Mouse (Mus musculus) limb, embryonic 13.5 days (tissue): ENCODE data around the gene Onecut1. TPM values are rescaled to one million over a fixed set of nuclear protein-coding genes. Genes with fewer than 3 reads are reported as not detected.

Experiments used
- ATAC-seq: fragments of 200-750 bp; cut with Nextera tagmentation; 2 replicates; pipeline ENCODE4 v1.8.0; 2017; ENCODE audit warnings: low read depth, moderate number of reproducible peaks, moderate TSS enrichment; ENCODE audit not compliant: low FRiP score
- H3K27ac ChIP-seq: fragments of 300-500 bp; sonication (generic); 2 replicates; pipeline ENCODE4 v1.5.1; 2015; ENCODE audit warnings: inconsistent platforms, mild to moderate bottlenecking, moderate library complexity
- H3K27me3 ChIP-seq: fragments of 300-500 bp; sonication (generic); 2 replicates; pipeline ENCODE4 v1.6.1; 2015; ENCODE audit warnings: mild to moderate bottlenecking, inconsistent platforms
- H3K36me3 ChIP-seq: fragments of 300-500 bp; sonication (generic); 2 replicates; pipeline ENCODE4 v1.6.1; 2015; ENCODE audit warnings: inconsistent platforms, mild to moderate bottlenecking, moderate library complexity
- H3K4me1 ChIP-seq: fragments of 300-500 bp; sonication (generic); 2 replicates; pipeline ENCODE4 v1.6.1; 2015; ENCODE audit warnings: inconsistent platforms
- H3K4me2 ChIP-seq: fragments of 300-500 bp; sonication (generic); replicated peaks from 2 replicates; pipeline ENCODE4 v1.6.1; 2015; ENCODE audit warnings: inconsistent platforms, mild to moderate bottlenecking, moderate library complexity
- H3K4me3 ChIP-seq: fragments of 300-500 bp; sonication (generic); 2 replicates; pipeline ENCODE4 v1.5.1; 2015; ENCODE audit warnings: moderate library complexity, mild to moderate bottlenecking, inconsistent platforms
- H3K9ac ChIP-seq: fragments of 300-500 bp; sonication (generic); 2 replicates; pipeline ENCODE4 v1.6.1; 2015; ENCODE audit warnings: mild to moderate bottlenecking, inconsistent platforms
- H3K9me3 ChIP-seq: fragments of 300-500 bp; sonication (generic); 2 replicates; pipeline ENCODE4 v1.6.1; 2016; ENCODE audit warnings: inconsistent platforms
- WGBS: fragments of 180-500 bp; shearing (Covaris S2); methylation state at CpG from one replicate; pipeline ENCODE4 v1.1.7; 2015; 5-methylcytosine and 5-hydroxymethylcytosine counted together
- polyA plus RNA-seq: library from polyadenylated mRNA; unstranded; fragments of >200 nt; fragmentation: Nextera tagmentation; extraction: Ambion mirVana; gene quantifications from 2 replicates; pipeline ENCODE4 v1.2.1, GENCODE M21; 2015

Onecut1 gene
- polyA plus RNA-seq, 1 experiment from 2014 or later: 0.04 TPM

DNA sequence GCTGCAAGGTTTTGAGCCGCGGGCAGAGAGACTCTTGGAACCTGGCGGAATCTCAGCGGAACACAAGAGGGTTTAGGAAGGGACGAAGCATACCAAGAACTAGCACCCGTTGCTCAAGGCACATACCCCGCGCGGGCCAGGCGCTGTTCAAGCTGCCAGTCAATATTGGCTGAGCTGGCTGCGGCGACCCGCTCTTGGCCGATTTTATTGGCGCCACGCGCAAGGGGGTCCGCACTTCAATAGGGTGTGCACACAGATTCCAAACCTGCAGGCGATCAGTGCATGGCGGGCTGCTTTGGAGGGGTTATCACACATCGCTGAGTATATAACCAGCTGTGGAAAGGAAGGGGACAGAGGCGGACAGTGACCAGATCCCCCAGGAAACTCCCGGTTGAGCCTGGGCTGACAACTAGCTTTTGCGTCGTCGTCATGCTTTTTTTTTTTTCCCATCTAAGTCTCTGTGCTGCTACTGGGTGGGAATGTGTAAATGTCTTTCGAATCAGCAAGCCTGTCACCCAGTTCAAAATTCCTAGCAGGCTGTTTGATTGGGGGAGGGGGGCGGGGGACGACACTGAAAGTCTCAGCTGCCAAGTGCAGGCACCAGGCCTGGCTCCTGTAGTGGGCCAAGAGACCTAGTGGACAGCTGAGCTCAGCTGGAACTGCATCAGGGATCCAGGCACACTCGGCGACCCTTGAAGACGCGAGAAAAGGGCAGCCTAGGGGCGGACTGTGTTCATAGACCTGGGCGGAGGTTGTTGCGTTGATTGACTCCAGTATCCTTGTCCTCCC is 2.1 kb downstream of the Onecut1 start:
- peak overlapping the region; percentile 51 for H3K4me3 ChIP-seq
- no peak for ATAC-seq

DNA sequence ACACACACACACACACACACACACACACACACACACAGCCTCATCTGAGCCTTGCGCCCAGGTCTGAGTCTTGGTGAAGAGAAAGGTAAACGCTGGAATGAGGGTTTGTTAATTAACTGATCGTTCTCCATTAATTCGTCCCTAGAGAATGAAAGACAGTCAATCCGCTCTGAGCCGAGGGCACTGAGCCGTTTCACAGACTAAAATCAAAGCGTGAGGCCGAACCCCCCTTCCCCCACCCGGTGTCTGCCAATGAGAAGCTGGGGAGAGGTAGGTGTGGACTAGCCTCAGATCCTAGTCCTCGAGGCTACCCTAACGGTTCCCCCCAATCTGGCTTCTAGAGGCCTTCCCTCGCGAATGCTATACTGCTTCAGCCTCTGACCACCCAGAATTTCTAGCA is 2.8 kb downstream of the Onecut1 start:
- no peak overlapping the region for H3K9ac ChIP-seq
- no peak for ATAC-seq
- 3% methylated on average over 14 of the region's 14 CpGs for WGBS

More for the DNA sequence above, 2.1 kb downstream of the Onecut1 start:
- peak overlapping the region; percentile 90 for H3K4me2 ChIP-seq
- H3K4me1 ChIP-seq: peaks cover 25% of the 10 kb centered on the region
- H3K9me3 ChIP-seq: no peaks in the 10 kb centered on the region
- WGBS: under 1% methylated on average over 36 of the region's 36 CpGs
- no peaks in the 10 kb centered on the region for H3K36me3 ChIP-seq
- no peak overlapping the region for H3K27ac ChIP-seq
- peaks cover 100% of the 10 kb centered on the region for H3K27me3 ChIP-seq
- H3K9ac ChIP-seq: no peak overlapping the region

DNA sequence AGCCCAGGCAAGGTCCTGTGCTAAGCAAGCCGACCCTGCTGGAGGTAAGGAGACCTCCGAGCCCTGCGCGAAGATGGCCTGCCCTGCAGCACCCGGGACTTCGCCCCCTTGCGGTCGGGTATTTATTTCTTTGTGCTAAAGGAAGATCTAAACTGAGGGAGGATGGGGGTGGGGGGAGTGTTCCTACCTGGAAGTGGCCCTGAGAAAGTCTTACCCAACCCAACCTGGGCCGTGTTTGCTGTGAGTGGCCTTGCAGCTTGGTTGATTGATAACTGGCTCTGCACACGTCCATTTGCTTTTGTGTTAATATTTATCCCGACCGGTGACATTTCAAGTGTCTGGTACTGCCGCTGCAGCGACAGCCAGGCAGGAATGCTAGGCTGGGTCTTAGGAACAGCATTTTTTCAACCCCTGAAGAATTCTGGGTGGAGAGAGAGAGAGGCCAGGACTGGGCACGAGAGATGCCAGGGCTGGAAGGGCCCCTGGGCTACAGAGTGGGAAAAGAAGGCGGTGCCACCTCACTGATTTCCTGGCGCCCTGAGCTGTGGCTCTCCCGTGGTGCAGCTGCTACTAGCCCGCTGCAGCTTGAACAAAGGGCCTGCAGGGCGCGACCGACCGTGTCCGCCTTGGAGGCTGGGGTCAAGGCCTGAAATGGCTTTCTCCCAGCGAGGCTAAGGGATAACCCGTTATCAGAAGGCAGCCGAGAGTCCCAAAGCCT is 5.0 kb downstream of the Onecut1 start:
- H3K27me3 ChIP-seq: peaks cover 97% of the 10 kb centered on the region
- no peak overlapping the region for H3K4me2 ChIP-seq
- ATAC-seq: no peak
- H3K27ac ChIP-seq: no peak overlapping the region
- no peaks in the 10 kb centered on the region for H3K36me3 ChIP-seq
- no peak overlapping the region for H3K9ac ChIP-seq
- WGBS: 10% methylated on average over 27 of the region's 27 CpGs
- no peaks in the 10 kb centered on the region for H3K9me3 ChIP-seq
- no peak overlapping the region for H3K4me3 ChIP-seq
- peaks cover 18% of the 10 kb centered on the region for H3K4me1 ChIP-seq

More for the DNA sequence above, 2.8 kb downstream of the Onecut1 start:
- H3K4me3 ChIP-seq: no peak overlapping the region
- H3K27me3 ChIP-seq: peaks cover 100% of the 10 kb centered on the region
- H3K4me1 ChIP-seq: peaks cover 25% of the 10 kb centered on the region
- no peak overlapping the region for H3K4me2 ChIP-seq
- H3K27ac ChIP-seq: no peak overlapping the region
- H3K36me3 ChIP-seq: no peaks in the 10 kb centered on the region
- H3K9me3 ChIP-seq: no peaks in the 10 kb centered on the region

DNA sequence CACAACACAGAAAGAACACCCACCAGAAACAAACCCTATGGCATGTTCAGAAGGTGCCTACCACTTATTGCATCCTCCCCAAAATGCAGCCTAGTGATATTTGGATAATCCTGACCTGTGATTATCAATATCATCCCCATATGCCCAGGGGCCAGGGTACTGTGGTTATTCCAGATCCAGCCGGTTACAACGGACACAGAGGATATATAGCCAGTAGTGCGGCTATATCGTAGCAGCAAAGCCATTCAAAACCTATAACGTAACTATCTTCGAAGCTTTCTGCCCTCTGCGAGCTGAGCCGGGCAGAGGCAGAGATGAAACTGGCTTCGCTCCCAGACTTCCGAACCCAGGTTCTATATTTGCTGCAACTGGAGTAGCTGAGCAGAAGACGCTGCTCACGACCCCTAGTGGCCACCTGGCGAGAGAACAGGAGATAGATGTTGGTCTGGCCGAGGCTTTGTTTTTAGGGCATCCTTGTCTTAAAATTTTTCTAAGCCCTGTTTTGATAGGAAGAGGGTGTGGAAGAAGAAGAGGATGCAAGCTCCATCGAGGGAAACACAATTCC is 6.0 kb downstream of the Onecut1 start:
- Histone ChIP-seq H3K4me2 (no peak overlapping the region), H3K27ac (no peak overlapping the region), H3K4me3 (no peak overlapping the region), H3K4me1 (peaks cover 11% of the 10 kb centered on the region), H3K36me3 (no peaks in the 10 kb centered on the region), H3K9ac (no peak overlapping the region), H3K27me3 (peaks cover 93% of the 10 kb centered on the region), H3K9me3 (no peaks in the 10 kb centered on the region)
- no peak for ATAC-seq
- 8% methylated on average over 15 of the region's 15 CpGs for whole genome bisulfite sequencing

DNA sequence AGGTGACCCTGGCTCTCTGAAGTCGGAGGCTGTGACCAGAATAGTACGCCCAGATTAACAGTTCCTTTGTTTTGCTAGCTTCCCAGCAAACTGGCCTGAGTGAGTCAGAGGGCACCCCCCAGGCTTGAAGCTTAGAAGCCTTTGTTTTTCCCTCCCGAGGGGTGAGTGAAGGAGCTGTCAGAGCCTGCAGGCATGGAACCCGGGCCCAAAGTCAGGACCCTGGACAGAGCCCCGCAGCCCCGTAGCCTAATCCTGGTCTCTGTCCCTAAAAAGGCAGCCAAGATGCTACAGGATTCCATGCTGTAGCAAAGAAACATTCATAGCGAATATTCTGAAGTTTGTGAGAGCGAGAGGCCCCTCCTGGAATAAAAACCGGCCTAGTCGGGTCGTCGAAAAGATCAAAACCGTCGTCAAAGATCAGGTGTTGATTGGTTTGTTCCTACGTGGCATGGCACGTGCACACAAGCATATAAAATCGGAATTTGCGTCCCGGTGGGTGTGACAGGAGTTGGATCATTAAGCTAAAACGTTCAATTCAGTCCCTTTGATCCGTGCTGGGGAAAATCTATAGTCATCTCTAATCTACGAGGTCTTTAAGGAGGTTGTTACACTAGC is 6.7 kb downstream of the Onecut1 start:
- H3K9me3 ChIP-seq: no peaks in the 10 kb centered on the region
- H3K36me3 ChIP-seq: no peaks in the 10 kb centered on the region
- no peak overlapping the region for H3K9ac ChIP-seq
- H3K4me1 ChIP-seq: peaks cover 4% of the 10 kb centered on the region
- H3K4me3 ChIP-seq: no peak overlapping the region
- H3K27me3 ChIP-seq: peaks cover 91% of the 10 kb centered on the region
- H3K4me2 ChIP-seq: no peak overlapping the region
- ATAC-seq: no peak
- 3% methylated on average over 22 of the region's 22 CpGs for WGBS
- no peak overlapping the region for H3K27ac ChIP-seq

DNA sequence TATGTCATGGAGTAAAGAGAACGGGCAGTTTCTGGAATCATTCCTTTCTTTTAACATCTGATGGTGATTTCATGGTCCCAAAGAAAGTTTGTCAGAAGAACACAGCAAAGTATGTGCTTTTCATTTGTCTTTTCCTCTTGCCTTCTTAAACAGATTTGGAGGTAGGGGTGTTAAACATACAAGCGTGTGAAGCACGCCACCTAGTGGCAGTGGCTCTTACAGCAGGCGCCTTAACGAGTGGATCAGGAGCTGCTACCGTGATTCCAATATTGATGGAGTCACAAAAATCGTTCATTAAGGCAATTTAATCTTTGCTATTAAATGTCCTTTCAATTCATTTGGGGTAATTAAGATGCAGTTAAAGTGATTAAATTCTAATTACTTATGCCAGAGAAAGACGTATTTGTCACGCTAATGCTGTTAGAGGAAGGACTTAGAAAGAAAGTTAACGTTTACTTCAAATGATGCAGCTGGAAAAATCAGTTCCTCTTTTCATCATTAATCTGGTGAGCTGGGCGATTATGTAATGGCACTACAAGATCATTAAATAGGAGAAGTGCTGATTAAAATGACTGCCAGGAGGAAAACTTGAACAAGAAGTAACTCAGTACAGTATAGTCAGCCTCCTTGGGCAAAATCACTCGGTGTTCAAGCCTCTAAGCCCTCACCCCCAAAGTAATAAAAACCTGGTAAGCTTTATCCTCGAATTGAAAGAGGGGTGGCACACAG is 9.4 kb downstream of the Onecut1 start:
- Histone ChIP-seq H3K4me3 (no peak overlapping the region), H3K9me3 (no peaks in the 10 kb centered on the region), H3K36me3 (no peaks in the 10 kb centered on the region), H3K27me3 (peaks cover 75% of the 10 kb centered on the region), H3K4me1 (no peaks in the 10 kb centered on the region), H3K27ac (no peak overlapping the region), H3K4me2 (no peak overlapping the region), H3K9ac (no peak overlapping the region)
- WGBS: 19% methylated on average over 13 of the region's 13 CpGs
- ATAC-seq: no peak

DNA sequence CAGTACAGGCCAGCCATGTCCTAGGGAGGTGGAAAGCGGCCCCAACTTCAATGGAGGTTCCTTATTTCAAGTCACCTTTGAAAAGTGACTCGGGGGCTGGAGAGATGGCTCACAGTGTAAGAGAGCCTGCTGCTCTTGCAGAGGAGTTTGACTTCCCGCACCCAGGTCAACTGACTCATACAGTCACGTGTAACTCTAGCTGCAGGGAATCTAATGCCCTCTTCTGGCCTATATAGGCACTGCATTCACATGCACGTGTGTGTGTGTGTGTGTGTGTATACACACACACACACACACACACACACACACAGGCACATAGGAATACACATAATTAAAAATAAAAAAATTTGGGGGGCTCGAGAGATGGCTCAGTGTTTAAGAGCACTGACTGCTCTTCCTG is 14.6 kb downstream of the Onecut1 start:
- no peak for ATAC-seq
- 68% methylated on average over 6 of the region's 6 CpGs for WGBS
- Histone ChIP-seq H3K4me2 (no peak overlapping the region), H3K36me3 (no peaks in the 10 kb centered on the region), H3K27ac (no peak overlapping the region), H3K9me3 (no peaks in the 10 kb centered on the region), H3K27me3 (peaks cover 24% of the 10 kb centered on the region), H3K4me3 (no peak overlapping the region), H3K4me1 (no peaks in the 10 kb centered on the region), H3K9ac (no peak overlapping the region)

DNA sequence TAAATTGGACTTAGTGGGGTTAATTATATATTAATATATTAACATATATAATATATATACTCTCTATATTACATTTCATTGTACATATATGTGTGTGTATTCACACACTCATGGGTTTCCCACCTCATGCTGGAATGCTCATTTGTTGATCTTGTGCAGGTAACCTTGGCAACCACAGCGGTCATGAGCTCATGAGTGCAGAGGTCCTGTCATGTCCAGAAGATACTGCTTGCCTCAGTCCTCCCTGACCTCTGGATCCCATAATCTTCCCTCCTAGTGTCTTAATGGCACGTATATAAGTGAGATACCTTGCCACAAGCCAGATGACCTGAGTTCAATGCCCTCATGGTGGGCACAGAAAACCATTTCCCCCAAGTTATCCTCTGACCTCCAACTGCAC is 16.0 kb downstream of the Onecut1 start:
- Histone ChIP-seq H3K4me3 (no peak overlapping the region), H3K4me1 (no peaks in the 10 kb centered on the region), H3K36me3 (no peaks in the 10 kb centered on the region), H3K9ac (no peak overlapping the region), H3K27ac (no peak overlapping the region), H3K9me3 (no peaks in the 10 kb centered on the region), H3K4me2 (no peak overlapping the region), H3K27me3 (peaks cover 16% of the 10 kb centered on the region)
- WGBS: 68% methylated on average over 2 of the region's 2 CpGs
- ATAC-seq: no peak

DNA sequence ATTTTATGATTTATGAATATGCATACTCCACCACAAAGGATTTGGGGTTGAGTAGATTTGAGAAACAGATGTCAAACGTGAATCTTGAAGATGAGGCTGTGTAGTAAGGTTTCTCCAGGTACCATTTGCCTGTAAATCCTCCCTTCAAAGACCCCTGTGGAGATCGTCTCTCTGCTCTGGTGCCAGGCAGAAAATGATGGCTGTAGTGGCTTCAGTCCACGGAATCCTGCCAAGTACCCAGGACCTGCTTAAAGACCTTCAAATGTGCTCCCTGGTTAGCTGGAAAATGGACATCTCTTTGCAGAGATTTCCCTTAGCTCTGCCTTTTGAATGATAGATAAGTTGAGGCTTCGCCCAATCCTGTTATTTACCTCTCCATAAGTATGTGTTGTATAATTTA is 26.1 kb downstream of the Onecut1 start:
- no peak for ATAC-seq
- WGBS: 69% methylated on average over 4 of the region's 4 CpGs
- H3K9me3 ChIP-seq: no peaks in the 10 kb centered on the region

DNA sequence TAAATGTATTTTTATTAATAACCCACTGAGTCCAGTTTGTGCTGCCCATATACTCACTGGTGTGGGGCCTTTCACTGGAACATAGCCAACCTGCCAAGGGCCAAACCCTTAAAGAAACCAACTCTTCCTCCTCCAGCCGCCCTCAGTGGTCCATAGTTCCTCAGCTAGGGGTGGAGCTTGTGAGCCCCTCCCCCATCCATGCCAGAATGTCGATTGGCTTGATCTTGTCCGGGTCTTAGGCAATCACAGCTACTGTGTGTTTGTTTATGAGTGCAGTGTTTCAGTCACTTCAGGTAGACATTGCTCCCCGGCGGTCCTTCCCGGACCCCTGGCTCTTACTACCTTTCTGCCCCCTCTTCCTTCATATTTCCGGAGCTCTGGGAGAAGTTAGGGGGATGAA is 35.0 kb downstream of the Onecut1 start:
- H3K4me2 ChIP-seq: no peak overlapping the region
- 87% methylated on average over 7 of the region's 7 CpGs for WGBS
- no peaks in the 10 kb centered on the region for H3K36me3 ChIP-seq
- ATAC-seq: no peak
- H3K27ac ChIP-seq: no peak overlapping the region
- no peak overlapping the region for H3K9ac ChIP-seq
- no peaks in the 10 kb centered on the region for H3K9me3 ChIP-seq
- no peaks in the 10 kb centered on the region for H3K4me1 ChIP-seq
- H3K4me3 ChIP-seq: no peak overlapping the region
- no peaks in the 10 kb centered on the region for H3K27me3 ChIP-seq

More for the DNA sequence above, 26.1 kb downstream of the Onecut1 start:
- H3K27ac ChIP-seq: no peak overlapping the region
- H3K4me3 ChIP-seq: no peak overlapping the region
- no peak overlapping the region for H3K4me2 ChIP-seq
- H3K9ac ChIP-seq: no peak overlapping the region
- no peaks in the 10 kb centered on the region for H3K4me1 ChIP-seq
- H3K36me3 ChIP-seq: no peaks in the 10 kb centered on the region
- H3K27me3 ChIP-seq: no peaks in the 10 kb centered on the region

DNA sequence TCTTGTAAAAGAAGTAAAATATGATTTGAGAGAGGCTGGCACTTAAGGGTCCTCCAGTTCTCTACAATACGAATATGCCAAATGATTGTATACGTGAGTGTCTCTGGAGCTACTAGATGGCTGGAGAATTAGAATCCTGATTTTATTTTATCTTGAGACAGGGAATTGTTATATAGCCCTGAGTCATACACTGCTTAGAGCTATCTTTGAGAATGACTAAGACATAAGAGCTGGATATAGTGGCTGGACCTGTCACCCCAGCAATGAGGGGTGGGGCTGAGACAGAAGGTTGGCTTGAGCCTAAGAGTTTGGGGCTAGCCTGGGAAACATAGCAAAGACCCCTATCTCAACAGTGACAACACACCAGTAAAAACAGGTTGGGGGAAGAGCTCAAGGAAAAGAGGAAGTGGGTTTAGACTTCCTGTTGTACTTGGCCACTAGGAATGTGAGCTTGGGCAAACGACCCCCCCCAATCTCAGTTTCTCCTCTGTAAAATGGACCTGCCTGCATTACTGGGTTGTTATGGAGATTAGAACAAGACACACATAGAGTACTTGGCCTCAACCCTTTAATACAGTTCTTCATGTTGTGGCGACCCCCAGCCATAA is 35.8 kb downstream of the Onecut1 start:
- Histone ChIP-seq H3K27ac (no peak overlapping the region), H3K4me2 (no peak overlapping the region), H3K9me3 (no peaks in the 10 kb centered on the region), H3K4me1 (no peaks in the 10 kb centered on the region), H3K4me3 (no peak overlapping the region), H3K27me3 (no peaks in the 10 kb centered on the region), H3K9ac (no peak overlapping the region), H3K36me3 (no peaks in the 10 kb centered on the region)
- no peak for ATAC-seq
- WGBS: 84% methylated on average over 4 of the region's 4 CpGs
